8 mouse cellular contexts compared by ENCODE assay signal in the genomic region with DNA sequence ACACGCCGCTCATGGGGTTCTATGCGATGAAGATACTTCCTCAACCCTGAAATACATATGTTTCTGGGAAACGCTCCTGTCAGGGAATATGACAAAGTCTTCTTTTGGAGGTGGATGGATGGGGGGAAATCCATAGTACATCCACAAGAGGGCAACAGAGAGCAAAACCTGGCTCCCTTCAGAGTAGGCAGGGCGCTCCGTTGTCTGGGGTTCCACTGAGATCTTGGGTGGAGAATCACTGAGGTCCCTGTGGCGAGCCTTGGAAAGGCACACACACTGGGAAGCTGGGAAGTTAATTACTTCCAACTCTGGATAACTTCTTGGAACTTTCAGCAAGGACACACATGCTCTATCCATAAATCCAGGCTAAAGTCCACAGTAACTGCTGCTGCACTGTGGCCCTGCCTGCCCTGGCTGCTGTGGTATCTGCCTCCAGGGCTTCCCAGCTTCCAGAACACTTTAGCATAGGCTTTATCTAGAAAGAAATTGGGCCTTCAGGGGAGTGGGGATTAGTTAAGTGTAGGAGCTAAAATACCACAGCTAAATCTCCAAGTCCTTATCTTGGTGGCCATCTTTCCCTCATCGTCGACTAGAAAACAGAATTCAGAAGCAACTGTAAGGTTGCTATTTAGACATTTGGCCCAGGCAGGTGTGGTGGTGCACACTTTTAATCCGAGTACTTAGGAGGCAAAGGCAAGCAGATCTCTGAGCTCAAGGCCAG.
A peak's percentile ranks its signal among the peaks of the same experiment; 100 is the strongest.
DNase-seq lines count a peak whose midpoint lies in the region; TF ChIP-seq lines count a peak whose summit lies in the region.

No protein-coding gene starts in this region.

- no peaks in the 10 kb centered on the region for H3K36me3 ChIP-seq in ES-Bruce4 (ENCODE audit: control insufficient read depth, insufficient read depth, low read length, poor library complexity, severe bottlenecking)
- H3K36me3 ChIP-seq in kidney, adult 2 months (ENCODE audit: control insufficient read depth, insufficient read depth, low read length) = no peaks in the 10 kb centered on the region

- no peaks in the 10 kb centered on the region for H3K4me1 ChIP-seq in ES-Bruce4 (ENCODE audit: control insufficient read depth, insufficient read depth, low read length)
- no peaks in the 10 kb centered on the region for H3K4me1 ChIP-seq in kidney, adult 2 months (ENCODE audit: control insufficient read depth, insufficient read depth, low read length)

- intact Hi-C loops in heart, postnatal 25 days (cut with DNase I) = loop anchor here (2.0 to 5.0 kb wide), 2 partner anchors 184 to 395 kb away; no protein-coding TSS in a partner anchor

- no peak for TF ChIP-seq EP300 in ES-Bruce4 (IDR thresholded peaks at IDR 0.05; ENCODE audit: insufficient read depth, low read depth, low read length)

- no peak overlapping the region for H3K4me3 ChIP-seq in ES-Bruce4 (ENCODE audit: low read depth, low read length)
- H3K4me3 ChIP-seq in kidney, adult 2 months (ENCODE audit: insufficient read depth, low read depth, low read length) = no peak overlapping the region

- WGBS in kidney, adult 2 months = 62% methylated on average over 10 of the region's 10 CpGs

- DNase-seq in heart, adult 9 months (ENCODE audit: low spot score in 2 of 2) = peak; percentile 8 to 12
- no peak for DNase-seq in heart, postnatal 25 days (ENCODE audit: low spot score)
- peak; percentile 26 for DNase-seq in c-Kit-positive CD71-positive TER-119-positive erythroid progenitor cells, embryonic 14.5 days (ENCODE audit: low spot score)
- peak; percentile 7 for DNase-seq in kidney, adult 2 months
- DNase-seq in retina, embryonic 14.5 days (ENCODE audit: low spot score) = peak; percentile 79
- DNase-seq in layer of hippocampus, adult 18-20 months (ENCODE audit: low spot score in 2 of 2) = no peak
- DNase-seq in Muller cell, postnatal 12 days (ENCODE audit: inconsistent ontology term) = no peak

- peak; percentile 53 for TF ChIP-seq CTCF in ES-Bruce4 (IDR thresholded peaks at IDR 0.05; ENCODE audit: low read depth, low read length)
- peak; percentile 63 for TF ChIP-seq CTCF in kidney, adult 2 months (conservative IDR thresholded peaks at IDR 0.05; ENCODE audit: insufficient read depth, insufficient read length, low read depth, low read length)

- TF ChIP-seq POLR2A in ES-Bruce4 (IDR thresholded peaks at IDR 0.05; ENCODE audit: insufficient read depth, low read length) = no peak
- TF ChIP-seq POLR2A in kidney, adult 2 months (IDR thresholded peaks at IDR 0.05; ENCODE audit: low read depth, low read length) = no peak

- no peak overlapping the region for H3K27ac ChIP-seq in ES-Bruce4 (ENCODE audit: insufficient read depth, low read length)
- H3K27ac ChIP-seq in kidney, adult 2 months (ENCODE audit: insufficient read depth, low read depth, low read length) = no peak overlapping the region

- H3K27me3 ChIP-seq in ES-Bruce4 (ENCODE audit: control insufficient read depth, insufficient read depth, low read length, poor library complexity, severe bottlenecking) = no peaks in the 10 kb centered on the region
- H3K27me3 ChIP-seq in kidney, adult 2 months (replicated peaks; ENCODE audit: control insufficient read depth, insufficient read depth, low read length) = no peaks in the 10 kb centered on the region; the same call in 1 of the 2 replicates

- no peak overlapping the region for H3K9ac ChIP-seq in ES-Bruce4 (ENCODE audit: low read depth, poor library complexity, severe bottlenecking)

- H3K9me3 ChIP-seq in ES-Bruce4 (replicated peaks; ENCODE audit: control insufficient read depth, insufficient read depth, low read length, poor library complexity, severe bottlenecking) = no peaks in the 10 kb centered on the region

Comparison
In these comparisons a context has a peak if more than half of its experiments do, and no peak if none do; other contexts are left out.
1. DNase-seq: peak in heart, adult 9 months (2 of 2), c-Kit-positive CD71-positive TER-119-positive erythroid progenitor cells, embryonic 14.5 days (single experiment), kidney, adult 2 months (single experiment) and retina, embryonic 14.5 days (single experiment); none in heart, postnatal 25 days (single experiment), layer of hippocampus, adult 18-20 months (0 of 2) and Muller cell, postnatal 12 days (single experiment).